Mouse (Mus musculus) ovary, postnatal 14 days (tissue): Measurements from ENCODE around the gene Fpr-rs6.

Experiments used
- DNase-seq: peaks from one replicate; pipeline ENCODE4 v3.0.0; 2022; ENCODE audit warnings: low spot score

Gene Fpr-rs6

GRCm38 (mm10) chr17:20182997-20183396 is at the start of gene Fpr-rs6:
Gene Fpr-rs6, minus strand, starts transcription at chr17:20183097.
- DNase-seq: no peak
